Mouse (Mus musculus): ENCODE data around the gene Nt5c2. TPM values are rescaled to one million over a fixed set of nuclear protein-coding genes. Genes with fewer than 3 reads are reported as not detected.
"Not testable (repeated sequence)": the region's sequence is repeated elsewhere in the genome, so short reads cannot be mapped to it uniquely, and the experiment has no call there.

Nt5c2 gene
- polyA plus RNA-seq, 1 experiment: 11.7 TPM

DNA sequence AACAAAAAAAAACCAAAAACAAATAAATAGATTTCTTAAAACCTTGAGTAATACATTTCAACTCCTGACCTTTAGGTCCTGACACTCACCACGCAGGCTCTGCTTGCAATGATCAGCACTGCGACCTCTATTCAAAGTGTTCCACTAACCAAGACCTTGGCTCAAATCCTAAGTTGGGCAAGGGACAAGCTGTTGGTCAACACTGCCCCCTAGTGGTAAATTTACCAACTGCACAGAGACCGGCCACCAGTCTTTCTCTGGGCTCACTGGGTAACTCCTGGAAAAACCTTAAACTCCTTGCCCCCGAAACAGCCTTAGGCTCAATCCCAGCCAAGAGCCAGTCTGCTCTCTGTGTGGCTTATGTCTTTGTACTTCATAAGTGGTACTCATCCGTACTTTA is 23.8 kb downstream of the Nt5c2 start:
- peaks cover 64% of the 10 kb centered on the region for H3K4me1 ChIP-seq
- TF ChIP-seq FLI1 (IDR thresholded peaks at IDR 0.05; ENCODE audit: low read length) (no peak), GATA1 (IDR thresholded peaks at IDR 0.05; ENCODE audit: borderline replicate concordance, low read length) (no peak)
- no peaks in the 10 kb centered on the region for H3K9me3 ChIP-seq
- no peak overlapping the region for H3K4me3 ChIP-seq (replicated peaks)
- H3K36me3 ChIP-seq (replicated peaks; ENCODE audit: low read length): no peaks in the 10 kb centered on the region
- H3K27me3 ChIP-seq (replicated peaks): peaks cover 16% of the 10 kb centered on the region

DNA sequence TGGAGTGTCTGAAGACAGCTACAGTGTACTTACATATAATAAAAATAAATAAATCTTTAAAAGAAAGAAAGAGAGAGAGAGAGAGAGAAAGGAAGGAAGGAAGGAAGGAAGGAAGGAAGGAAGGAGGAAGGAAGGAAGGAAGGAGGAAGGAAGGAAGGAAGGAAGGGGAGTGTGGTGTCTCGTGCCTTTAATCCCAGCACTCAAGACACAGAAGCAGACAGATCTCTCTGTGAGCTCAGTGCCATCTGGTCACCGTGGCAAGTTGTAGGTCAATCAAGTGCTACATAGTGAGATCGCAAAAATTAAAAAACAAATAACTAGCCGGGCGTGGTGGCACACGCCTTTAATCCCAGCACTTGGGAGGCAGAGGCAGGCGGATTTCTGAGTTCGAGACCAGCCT is 24.3 kb downstream of the Nt5c2 start:
- not testable (repeated sequence) for H3K9me3 ChIP-seq; H3K36me3 ChIP-seq (replicated peaks; ENCODE audit: low read length)
- Histone ChIP-seq H3K4me1 (peaks cover 66% of the 10 kb centered on the region), H3K27me3 (replicated peaks) (peaks cover 12% of the 10 kb centered on the region), H3K4me3 (replicated peaks) (peak overlapping the region; percentile 57)

DNA sequence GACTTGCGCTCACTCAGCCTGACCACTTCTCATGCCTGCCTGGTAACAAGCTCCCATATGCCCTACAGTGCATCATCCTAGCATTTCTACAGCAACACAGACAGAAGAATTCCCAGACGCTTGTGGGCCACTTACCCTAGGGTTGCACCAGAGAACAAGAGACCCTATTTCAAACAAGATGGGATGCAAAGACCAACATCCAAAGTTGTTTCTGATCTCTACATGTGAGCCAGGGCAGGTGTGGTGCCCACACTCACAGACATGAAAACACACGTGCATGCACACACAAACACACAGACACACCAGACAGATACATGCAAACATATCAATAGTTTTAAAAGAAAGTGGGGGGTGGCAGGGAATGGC is 24.8 kb downstream of the Nt5c2 start:
- H3K4me3 ChIP-seq (replicated peaks): peak overlapping the region; percentile 59
- no peak for TF ChIP-seq GATA1 (IDR thresholded peaks at IDR 0.05; ENCODE audit: borderline replicate concordance, low read length)
- no peak for TF ChIP-seq FLI1 (IDR thresholded peaks at IDR 0.05; ENCODE audit: low read length)
- no peaks in the 10 kb centered on the region for H3K9me3 ChIP-seq
- no peaks in the 10 kb centered on the region for H3K36me3 ChIP-seq (replicated peaks; ENCODE audit: low read length)
- H3K27me3 ChIP-seq (replicated peaks): peaks cover 11% of the 10 kb centered on the region
- H3K4me1 ChIP-seq: peaks cover 71% of the 10 kb centered on the region

DNA sequence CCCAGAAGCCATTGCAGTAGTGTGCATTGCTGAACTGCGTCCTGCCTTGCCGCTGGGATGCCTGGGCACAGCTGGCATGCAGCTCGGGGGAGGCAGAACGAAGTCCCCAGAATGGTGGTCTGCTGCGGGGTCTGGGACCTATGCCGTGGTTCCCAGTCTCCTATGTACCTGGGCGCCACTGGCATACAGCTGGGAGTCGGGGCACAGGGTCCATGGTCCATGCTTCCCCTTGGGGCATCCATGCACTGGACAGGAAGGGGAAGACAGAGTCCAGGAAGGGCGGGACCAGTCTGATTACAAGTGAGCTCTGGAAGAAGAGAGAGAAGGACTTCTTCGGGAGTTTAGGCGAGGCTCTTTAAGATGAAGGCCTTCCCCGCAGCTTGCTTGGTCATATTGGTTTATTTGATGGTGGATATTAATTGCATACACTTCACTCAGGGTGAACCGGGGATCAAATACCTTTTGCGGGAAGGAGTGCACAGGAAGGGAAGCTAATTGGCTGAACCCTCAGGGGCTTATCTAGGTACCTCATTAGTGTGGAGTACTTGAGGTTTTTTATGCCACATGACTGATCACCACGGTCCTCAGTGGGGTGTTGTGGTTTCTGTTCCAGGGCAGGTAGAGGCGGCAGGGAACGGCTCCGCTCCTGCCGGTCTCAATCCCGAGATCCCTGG is 25.3 kb downstream of the Nt5c2 start:
- H3K36me3 ChIP-seq (replicated peaks; ENCODE audit: low read length): no peaks in the 10 kb centered on the region
- H3K9me3 ChIP-seq: no peaks in the 10 kb centered on the region
- peaks cover 75% of the 10 kb centered on the region for H3K4me1 ChIP-seq
- peaks cover 9% of the 10 kb centered on the region for H3K27me3 ChIP-seq (replicated peaks)
- TF ChIP-seq GATA1 (IDR thresholded peaks at IDR 0.05; ENCODE audit: borderline replicate concordance, low read length) (no peak), FLI1 (IDR thresholded peaks at IDR 0.05; ENCODE audit: low read length) (no peak)
- peak overlapping the region; percentile 74 for H3K4me3 ChIP-seq (replicated peaks)

DNA sequence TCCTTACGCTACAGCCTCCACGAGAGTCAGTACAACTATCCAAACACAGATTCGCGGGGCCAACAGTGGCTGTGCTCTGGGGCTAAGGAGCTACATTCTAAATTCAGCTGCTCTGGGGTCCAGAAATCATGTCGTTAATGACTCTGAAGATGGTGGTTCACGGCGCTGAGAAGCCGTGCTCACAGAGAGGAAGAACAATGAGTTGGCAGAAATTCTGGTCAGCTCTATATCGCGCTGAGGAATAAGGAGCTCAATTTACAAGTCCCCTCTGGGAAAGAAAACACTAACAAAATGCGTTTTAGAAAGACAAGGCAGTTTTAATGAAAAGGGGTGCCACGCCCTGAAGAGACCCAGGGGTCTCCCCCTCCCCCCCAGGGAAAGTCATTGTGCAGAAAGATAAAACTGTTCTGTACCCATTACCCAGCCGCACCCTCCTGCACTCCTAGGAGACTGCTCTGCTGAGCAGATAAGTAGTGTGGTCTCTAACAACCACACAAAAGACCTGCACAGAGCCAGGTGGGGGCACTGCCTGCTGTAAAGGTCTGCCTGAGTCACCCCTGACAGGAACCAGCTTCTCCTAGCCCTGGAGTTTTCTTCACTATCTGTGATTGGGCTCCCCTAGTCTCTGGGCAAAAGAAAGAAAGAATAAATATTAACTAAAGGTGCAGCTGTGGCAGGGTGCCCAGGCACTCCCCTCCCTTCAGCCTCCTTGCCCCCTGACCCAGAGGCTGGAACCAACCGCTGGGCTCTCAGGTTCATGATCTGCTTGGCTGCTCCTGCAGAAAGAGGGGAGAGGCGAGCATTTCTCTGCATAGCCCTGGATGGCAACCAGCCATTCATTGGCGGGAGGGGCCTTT is 26.5 kb downstream of the Nt5c2 start:
- H3K4me1 ChIP-seq: peaks cover 79% of the 10 kb centered on the region
- H3K9me3 ChIP-seq: no peaks in the 10 kb centered on the region
- H3K27me3 ChIP-seq (replicated peaks): peaks cover 2% of the 10 kb centered on the region
- H3K36me3 ChIP-seq (replicated peaks; ENCODE audit: low read length): no peaks in the 10 kb centered on the region
- peak overlapping the region; percentile 83 for H3K4me3 ChIP-seq (replicated peaks)
- TF ChIP-seq GATA1 (IDR thresholded peaks at IDR 0.05; ENCODE audit: borderline replicate concordance, low read length) (no peak), FLI1 (IDR thresholded peaks at IDR 0.05; ENCODE audit: low read length) (no peak)

DNA sequence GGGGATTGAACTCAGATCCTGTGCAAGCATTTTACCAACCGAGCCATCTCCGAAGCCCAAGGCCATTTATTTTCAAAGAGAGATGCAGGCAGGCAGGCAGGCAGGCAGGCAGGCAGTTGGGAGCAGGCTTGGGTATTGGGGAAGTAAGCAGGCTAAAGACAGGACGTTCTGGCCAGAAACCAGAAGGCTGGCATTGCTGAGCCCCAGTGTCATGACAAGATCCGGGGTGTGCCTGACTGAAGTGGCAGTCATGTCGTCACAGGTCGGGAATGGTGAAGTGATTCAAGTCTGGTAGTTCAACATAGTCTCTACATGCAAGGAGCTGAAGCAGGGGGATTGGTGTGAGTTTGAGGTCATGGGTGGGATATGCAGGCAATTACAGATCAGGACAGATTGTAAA is 27.3 kb downstream of the Nt5c2 start:
- peaks cover 85% of the 10 kb centered on the region for H3K4me1 ChIP-seq
- H3K27me3 ChIP-seq (replicated peaks): peaks cover 2% of the 10 kb centered on the region
- no peaks in the 10 kb centered on the region for H3K36me3 ChIP-seq (replicated peaks; ENCODE audit: low read length)
- H3K4me3 ChIP-seq (replicated peaks): peak overlapping the region; percentile 75
- no peaks in the 10 kb centered on the region for H3K9me3 ChIP-seq
- TF ChIP-seq FLI1 (IDR thresholded peaks at IDR 0.05; ENCODE audit: low read length): no peak
- no peak for TF ChIP-seq GATA1 (IDR thresholded peaks at IDR 0.05; ENCODE audit: borderline replicate concordance, low read length)

DNA sequence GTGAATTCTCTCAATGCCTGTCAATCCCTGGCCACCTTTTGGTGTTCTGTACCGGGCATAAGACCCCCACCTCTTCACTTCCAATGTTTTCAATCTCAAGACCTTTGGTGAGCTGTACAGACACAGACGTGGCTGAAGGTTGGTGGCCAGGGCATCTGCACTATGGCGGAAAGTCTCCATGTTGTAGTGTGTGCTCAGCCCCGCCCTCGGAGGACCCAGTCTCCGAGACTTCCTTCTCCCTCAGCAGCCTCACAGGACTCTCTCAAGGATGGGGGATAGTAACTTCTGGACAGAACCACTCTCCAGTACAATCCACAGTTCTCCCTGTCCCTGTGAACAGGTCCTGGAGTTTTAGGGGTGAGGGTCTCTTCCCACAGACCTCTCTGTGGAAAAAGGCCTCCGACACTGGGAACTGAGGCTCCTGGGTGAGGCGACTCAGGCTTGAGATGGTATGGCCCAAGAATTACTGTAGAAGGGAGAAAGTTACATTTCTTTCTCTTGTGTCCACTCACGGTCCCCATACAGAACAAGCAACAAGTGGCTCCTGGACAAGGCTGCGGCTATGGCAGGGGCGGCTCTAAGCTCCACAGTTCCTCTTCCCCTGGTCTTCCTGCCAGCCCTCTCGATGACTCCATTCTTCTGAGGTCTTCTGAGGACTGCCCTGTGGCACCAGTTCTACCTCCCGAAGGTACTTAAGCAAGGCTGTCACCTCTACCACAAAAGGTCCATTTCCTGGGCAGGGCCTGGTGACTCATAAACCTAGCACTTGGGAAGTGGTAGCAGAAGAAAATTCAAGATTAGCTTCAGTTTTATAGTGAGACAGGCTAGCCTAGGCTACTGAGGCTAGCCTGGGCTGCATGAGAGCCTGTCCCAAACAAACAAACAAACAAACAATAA is 30.0 kb downstream of the Nt5c2 start:
- H3K9me3 ChIP-seq: no peaks in the 10 kb centered on the region
- peak overlapping the region; percentile 84 for H3K4me3 ChIP-seq (replicated peaks)
- no peaks in the 10 kb centered on the region for H3K27me3 ChIP-seq (replicated peaks)
- TF ChIP-seq GATA1 (IDR thresholded peaks at IDR 0.05; ENCODE audit: borderline replicate concordance, low read length) (no peak), FLI1 (IDR thresholded peaks at IDR 0.05; ENCODE audit: low read length) (no peak)
- peaks cover 95% of the 10 kb centered on the region for H3K4me1 ChIP-seq
- no peaks in the 10 kb centered on the region for H3K36me3 ChIP-seq (replicated peaks; ENCODE audit: low read length)

DNA sequence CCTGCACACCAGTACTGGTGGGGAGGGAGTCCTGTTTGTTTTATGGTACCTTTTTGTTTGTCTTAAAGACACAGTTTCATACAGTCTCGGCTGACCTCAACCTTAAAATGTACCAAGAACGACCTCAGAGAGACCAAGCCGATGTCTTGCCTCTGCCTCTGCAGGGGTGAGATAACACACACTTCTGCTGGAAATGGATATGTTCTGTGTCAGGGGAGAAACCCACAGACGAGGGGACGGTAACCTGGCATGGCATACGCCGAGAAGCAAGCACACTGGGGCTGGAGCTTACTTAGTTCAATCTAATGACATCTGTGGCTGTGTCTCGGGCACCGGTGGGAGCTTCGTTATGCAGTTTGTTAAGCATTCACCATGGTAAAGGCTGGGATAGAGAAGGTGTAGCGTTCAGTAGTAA is 31.0 kb downstream of the Nt5c2 start:
- peak overlapping the region; percentile 86 for H3K4me3 ChIP-seq (replicated peaks)

DNA sequence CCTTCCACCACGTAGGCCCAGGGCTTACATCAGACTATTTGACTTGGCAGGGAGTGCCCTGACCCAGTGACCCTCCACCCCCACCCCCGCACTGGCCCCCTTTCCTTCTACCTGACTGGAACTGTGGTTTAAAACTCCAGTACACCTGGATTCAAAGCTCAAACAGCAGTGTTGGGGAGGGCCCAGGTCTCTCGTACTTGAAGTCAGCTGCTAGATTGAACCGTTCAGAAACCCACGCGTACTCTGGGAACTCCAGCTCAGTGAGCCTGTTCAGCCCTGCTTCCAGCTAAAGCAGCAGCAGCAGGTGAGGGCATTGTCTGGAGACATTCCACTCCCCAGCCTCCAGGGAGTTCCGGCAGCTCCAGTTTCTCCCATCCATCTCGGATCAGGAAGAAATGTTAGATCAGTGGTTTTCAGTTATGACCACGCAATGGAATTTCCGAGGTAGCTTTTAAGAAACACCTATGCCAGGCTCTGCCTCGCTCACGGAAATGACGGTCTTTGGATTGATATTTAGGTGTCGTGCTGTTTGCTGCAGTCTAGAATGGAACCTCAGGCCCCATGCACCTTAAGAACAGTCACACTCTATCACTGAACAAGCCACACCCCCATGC is 31.5 kb downstream of the Nt5c2 start:
- Histone ChIP-seq H3K4me3 (replicated peaks) (peak overlapping the region; percentile 86), H3K36me3 (replicated peaks; ENCODE audit: low read length) (no peaks in the 10 kb centered on the region), H3K4me1 (peaks cover 95% of the 10 kb centered on the region), H3K9me3 (no peaks in the 10 kb centered on the region), H3K27me3 (replicated peaks) (no peaks in the 10 kb centered on the region)
- TF ChIP-seq GATA1 (IDR thresholded peaks at IDR 0.05; ENCODE audit: borderline replicate concordance, low read length): no peak
- no peak for TF ChIP-seq FLI1 (IDR thresholded peaks at IDR 0.05; ENCODE audit: low read length)

More for the DNA sequence above, 31.0 kb downstream of the Nt5c2 start:
- Histone ChIP-seq H3K9me3 (no peaks in the 10 kb centered on the region), H3K4me1 (peaks cover 95% of the 10 kb centered on the region), H3K27me3 (replicated peaks) (no peaks in the 10 kb centered on the region), H3K36me3 (replicated peaks; ENCODE audit: low read length) (no peaks in the 10 kb centered on the region)
- TF ChIP-seq GATA1 (IDR thresholded peaks at IDR 0.05; ENCODE audit: borderline replicate concordance, low read length) (peak; percentile 88), FLI1 (IDR thresholded peaks at IDR 0.05; ENCODE audit: low read length) (no peak)
